Mouse (Mus musculus) common myeloid progenitor, adult 5-6 weeks (primary cell): Measurements from ENCODE around the gene Vmn2r47. TPM values are rescaled to one million over a fixed set of nuclear protein-coding genes. Genes with fewer than 3 reads are reported as not detected.
"Not testable (repeated sequence)": the region's sequence is repeated elsewhere in the genome, so short reads cannot be mapped to it uniquely, and the experiment has no call there.

Experiments used
- ATAC-seq: replicated peaks from 2 replicates; pipeline ENCODE4 v1.8.0; 2016; ENCODE audit warnings: low read depth, mild to moderate bottlenecking, moderate TSS enrichment, inconsistent platforms; ENCODE audit not compliant: poor library complexity, severe bottlenecking
- total RNA-seq: library from RNA; stranded (forward); fragments of 200-1000, 187-1606 nt; gene quantifications from 2 replicates; pipeline ENCODE4 v1.2.3, GENCODE M21; 2017

The Vmn2r47 gene
- not detected in 2 replicates for total RNA-seq

- not testable (repeated sequence) for ATAC-seq
Observed at GRCm38 (mm10) chr7:9841225-9841624, at the start of gene Vmn2r47. Vmn2r47 (minus strand) TSS chr7:9841325.

DNA sequence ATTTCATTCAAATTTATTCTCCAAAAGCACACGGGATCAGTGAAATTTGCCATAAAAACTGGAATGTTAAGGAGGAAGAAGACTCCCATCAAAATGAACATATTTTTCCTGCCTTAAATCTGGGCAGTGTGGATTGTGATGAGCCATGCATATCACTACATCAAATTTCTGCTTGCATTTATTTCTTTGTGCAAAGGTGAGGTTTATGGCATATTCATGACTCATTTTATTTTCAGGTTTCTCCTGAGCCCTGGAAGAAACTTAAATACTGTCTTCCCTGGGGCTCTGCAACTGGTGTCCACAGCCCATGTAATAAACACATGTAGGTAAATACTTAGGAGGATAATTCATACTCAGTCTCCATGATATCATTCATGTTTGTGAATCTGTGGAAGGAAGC, 70.7 kb downstream of the Vmn2r47 start, which contains the start of gene Vmn2r46:
Vmn2r46 (minus strand) TSS at position 101 of the 400 bp plus-strand sequence.
- ATAC-seq = not testable (repeated sequence)

Other genes with a start within 250 kb of the Vmn2r47 start
- not detected in 2 replicates for gene Vmn2r46, start 70.8 kb downstream of the Vmn2r47 start, total RNA-seq
- gene Vmn2r48, start 112.3 kb upstream of the Vmn2r47 start, total RNA-seq = not detected in 2 replicates
- not detected in 2 replicates for gene Vmn2r49, start 150.9 kb upstream of the Vmn2r47 start, total RNA-seq
- gene Vmn2r50, start 212.0 kb upstream of the Vmn2r47 start, total RNA-seq = not detected in 2 replicates